Mouse (Mus musculus) heart, postnatal 4 days (tissue): ENCODE measurements around the gene Smim12. TPM values are rescaled to one million over a fixed set of nuclear protein-coding genes. Genes with fewer than 3 reads are reported as not detected.

Experiments used
- DNase-seq: peaks from one replicate; pipeline ENCODE4 v3.0.0; 2021
- total RNA-seq, 2 experiments: library from RNA; stranded (reverse); gene quantifications; 2 replicates each; pipeline ENCODE4 v1.2.3; 2021

Smim12 gene
- total RNA-seq, 2 experiments from 2014 or later = 37.0 to 42.3 TPM

DNA sequence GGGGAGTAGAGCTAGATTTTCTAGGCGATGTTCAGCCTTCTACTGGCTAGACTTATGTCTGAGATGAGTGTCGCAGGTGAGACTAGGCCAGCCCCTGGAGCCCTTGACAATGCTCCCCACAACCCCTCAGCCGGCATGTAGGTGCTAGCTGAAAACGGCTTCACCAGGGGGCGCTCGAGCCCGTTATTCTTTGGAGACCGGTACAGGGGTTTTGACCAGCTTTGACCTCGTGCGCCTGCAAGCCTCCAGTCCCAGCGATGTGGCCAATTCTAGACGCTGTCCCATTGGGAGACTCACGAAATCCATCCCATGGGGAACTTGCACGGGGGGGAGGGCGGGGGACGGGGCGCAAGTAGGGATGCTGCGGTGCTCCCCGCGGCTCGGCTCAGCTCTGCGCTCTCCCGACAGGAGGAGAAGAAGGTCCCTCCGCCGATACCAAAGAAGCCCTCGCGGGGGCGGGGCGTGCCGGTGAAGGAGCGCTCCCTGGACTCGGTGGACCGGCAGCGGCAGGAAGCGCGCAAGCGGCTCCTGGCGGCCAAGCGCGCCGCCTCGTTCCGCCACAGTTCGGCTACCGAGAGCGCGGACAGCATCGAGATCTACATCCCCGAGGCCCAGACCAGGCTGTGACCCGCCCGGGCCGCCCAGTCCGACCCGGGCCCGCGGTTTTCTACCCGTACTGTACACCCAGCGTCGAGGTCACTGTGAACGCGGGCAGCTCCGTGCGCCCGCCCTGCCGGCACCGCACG lies 7.7 kb upstream of the Smim12 start:
- peak; percentile 92 for DNase-seq

DNA sequence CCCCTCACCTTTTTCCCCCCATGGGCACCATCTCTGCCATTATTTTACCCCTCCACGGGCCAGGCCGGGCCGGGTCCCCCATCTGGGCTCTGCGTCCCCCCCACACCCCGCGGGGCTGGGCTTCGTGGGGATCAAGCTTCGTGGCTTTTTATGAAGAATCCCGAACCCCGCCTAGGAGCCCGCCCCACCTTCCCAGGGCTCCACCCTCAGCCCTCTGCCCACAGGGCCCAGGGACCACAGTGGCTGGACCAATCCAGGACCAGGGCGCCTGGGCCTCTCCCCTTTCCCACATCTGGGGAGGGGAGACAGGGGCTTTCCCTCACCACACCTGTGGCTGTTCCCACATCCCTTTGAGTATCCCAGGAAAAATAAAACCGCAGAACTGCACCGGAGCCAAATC lies 7.0 kb upstream of the Smim12 start:
- no peak for DNase-seq

DNA sequence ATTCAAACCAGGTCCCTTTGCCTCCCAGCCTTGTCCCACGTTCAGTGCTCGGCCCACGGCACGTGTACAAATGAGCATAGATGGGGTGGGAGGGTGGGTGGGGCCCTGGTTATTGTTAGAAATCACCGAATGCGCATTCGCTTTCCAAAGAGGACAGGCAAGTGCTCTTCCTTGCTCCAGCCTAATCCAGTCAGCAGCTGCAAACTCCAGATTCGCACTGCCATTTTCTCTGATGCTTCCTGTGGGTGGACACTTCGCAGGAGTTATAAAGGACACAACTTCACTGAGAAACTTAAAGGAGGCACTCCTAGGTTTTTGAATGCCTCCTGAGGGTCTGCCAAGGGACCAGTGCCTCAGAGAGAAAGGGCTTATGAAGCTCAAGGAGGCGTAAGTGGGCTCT lies 6.3 kb upstream of the Smim12 start:
- DNase-seq = no peak

DNA sequence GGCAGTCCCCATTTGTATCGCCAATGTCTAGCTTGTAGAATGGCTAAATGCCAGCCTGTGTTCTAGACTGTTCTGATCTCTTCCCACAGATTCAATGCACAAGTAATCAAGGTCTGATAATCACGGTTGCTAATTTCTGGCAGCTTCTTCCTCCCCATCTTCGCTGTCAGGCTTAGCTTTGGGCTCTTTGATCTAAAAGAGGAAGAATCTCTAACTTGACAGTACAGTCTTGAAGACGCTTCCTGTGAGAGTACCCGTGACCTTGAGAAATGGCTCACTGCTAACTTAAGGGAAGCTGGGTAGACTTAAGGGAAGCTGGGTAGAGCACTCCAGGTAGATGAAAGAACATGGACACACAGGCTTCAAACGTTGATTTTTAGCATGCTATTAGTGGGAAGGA lies 888 bp upstream of the Smim12 start:
- DNase-seq = no peak

DNA sequence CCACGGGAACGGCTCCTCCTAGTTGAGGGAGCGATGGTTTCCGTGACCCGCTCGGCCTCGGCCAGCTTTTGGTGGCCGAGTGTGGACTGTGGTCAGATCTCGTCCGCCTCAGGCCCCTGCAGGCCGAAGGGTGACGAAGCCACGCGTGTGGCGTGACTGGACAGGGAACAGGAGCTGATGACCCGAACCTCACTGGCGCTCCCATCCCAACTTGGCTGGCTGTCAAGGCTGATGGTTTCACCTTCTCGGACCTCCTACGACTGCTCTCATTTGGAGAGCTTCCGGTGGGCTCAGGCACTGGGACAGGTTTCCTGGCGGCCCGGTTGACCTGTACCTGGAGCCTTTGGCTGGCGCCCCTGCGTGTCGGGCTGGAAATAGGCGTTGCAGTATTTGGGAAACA lies 369 bp downstream of the Smim12 start:
- no peak for DNase-seq

DNA sequence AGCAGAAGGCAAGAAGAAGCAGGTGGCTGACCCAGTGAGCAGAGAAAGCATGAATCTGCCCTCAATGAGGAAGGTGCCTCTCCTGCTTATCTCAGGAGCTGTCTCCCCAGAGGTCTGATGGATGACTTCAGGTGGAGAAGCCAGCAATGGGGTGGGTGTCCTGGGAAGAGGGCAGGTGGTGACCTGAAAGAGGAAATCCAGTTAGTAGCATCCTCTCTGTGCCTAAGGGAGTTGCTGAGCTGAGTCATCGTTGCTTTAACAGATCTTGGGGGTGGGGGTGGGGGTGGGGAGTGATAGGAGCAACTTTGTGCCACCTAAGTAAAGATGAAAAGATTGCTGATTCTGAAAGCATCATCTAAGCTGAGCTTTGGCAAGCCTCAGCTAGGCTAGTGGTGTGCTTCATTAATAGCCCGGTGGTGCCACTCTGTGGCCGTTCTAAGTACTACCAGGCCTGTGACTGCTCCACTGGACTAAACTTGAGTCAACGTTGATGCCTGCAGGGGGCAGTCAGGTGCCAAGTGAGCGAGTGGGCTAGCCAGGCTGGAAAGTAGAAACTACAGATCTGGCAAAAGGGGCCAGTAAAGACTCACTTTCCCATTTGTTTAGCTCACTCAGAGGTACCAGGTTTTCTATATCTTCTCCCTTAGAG lies 6.2 kb downstream of the Smim12 start:
- DNase-seq = peak; percentile 98

DNA sequence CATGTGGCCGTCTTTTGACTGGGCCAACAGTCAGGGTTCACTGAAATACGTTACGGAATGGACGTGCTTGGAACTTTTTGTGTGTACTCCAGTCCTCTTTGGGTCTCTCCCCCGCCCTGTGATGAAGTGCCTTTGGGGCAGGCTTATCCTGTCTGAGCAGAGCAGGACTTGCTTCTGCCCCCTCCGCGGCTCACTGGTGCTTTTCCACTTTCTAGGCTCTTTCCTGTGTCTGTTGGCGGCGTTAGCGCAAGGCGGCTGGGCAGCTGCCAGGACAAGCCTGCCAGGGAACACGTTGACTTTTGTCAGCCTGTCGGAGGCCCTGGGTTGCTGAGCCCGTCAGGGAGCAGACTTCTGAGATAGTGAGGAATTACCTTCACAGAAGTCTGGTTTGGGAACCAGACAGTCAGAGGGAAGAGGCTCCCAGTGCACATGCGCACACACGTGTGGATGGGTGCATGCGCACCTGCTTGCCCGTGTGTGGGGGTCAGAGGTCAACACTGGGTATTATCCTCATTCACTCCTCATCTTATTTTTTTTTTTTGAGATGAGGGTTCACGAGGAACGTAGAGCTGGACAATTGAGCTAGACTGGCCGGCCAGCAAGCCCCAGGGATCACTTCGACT lies 8.5 kb downstream of the Smim12 start:
- DNase-seq = peak; percentile 83

DNA sequence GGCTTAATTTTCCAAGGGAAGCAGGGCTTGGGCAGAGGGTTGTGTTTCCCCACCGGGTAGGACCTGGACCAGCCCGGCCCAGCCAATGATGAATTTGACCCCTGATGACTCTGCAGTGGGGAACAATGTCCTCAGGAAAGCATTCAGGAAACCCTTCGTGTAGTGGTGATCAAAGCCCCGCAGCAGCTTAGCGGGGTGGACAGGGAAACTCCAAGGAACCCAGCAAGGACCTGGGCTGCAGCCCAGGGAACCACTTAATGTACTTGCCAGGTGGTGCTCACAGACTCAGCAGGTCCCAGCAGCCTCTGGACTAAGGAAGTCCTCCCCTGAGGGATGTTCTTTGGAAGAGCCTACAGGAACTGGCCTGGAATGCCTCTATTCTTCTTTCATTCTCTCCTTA lies 13.2 kb downstream of the Smim12 start:
- DNase-seq = peak; percentile 47

DNA sequence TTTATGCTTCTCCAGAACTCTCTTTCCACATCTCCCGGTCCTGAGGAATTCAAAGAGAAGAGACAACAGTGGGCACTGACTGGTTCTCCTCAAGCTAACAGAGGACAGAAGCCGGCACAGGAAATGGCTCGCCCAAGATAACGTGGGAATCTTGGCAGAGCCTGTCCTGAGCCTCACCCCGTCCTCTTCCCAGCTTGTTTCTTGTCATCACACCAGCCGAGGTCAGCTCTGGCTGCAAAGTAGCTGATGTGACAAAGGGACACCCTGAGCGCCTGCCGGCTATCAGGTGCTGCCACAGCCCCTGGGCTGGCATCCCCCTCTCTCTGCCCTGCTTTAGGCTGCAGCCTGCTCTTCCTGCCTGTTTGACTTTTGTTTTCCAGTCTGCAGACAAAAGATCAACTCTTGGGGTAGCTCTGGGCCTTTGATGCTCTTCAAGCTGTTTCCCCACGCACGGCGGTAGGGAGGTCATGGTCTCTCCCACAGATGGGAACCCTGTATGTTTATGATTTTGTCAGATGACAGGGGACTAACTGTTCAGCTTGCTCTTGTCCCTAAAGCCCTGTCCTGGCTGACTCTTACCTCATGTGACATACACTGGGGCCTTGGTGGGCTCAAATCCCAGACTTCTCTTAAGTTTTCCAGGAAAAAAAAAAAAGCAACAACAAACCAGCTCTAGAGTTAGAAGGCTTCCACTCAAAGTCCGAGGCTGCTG lies 14.8 kb downstream of the Smim12 start:
- DNase-seq = peak; percentile 50

DNA sequence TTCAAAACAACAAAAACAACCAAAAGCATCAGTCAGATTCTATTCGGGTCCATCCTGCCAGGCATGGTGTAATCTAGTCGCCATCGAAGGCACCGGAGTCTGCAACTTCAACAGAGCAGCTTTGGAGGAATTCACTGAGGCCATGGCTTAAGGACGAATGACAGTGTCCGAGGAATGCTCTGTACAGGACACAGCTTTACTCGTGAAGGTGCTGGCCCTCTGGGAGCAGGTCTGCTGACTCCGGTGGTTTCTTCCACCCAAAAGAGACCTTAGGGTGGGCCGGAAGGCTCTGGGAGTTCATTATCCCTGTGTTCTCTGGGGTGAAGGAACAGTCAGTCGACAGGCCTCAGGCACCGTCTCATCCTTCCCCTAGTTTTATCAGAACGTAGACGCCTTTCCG lies 18.0 kb downstream of the Smim12 start:
- no peak for DNase-seq

DNA sequence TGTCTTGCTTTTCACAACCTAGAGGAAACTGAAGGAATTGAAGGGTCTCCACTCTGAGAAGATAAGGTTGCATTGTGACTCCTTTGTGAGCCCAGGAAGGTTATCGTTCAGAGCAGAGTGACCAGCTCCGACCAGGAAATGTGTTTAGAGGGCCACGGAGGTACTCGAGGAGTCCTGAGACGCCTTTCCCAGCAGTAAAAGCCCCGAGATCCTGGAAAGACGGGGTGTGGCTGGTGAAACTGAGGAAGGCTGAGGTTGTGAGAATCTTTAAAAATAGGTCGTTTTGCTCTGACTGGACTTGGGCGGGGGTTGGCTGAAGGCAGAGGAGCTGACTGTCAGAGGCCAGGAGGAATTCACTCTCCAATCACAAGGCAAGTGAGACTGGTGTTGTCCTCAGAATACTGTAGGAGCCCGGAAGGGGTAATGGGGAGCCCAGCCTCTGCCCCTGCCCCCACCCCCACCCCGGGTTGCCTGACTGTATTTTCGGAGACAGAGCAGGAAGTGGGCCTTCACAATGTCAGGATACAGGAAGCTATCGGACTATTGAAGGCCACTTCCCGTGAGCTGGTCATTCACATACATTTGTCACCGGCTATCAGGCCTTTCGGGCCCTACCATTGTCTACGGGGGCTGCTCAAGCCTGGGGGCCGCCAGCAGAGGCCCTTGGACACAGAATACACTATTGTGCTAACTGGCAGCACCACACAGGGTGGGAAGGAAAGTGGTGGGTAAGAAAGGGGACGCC lies 20.0 kb downstream of the Smim12 start:
- DNase-seq = peak; percentile 48

DNA sequence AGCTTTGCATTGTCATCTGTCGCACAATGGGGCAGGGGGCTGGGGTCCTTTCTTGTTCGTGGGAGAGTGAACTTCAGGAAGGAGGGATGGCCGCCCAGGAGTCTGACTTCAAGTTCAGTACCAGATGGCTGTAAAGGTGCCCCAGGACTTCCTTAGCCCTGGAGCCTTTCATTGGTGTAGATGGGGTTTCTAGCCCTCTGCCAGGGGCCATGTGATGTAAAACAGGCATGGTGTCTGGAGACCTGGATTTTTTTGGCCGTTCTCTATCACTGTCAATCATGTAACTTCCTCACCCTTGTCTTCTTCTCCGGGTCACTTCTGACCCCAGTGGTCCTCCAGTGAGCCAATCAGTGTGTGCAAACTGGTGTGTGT lies 20.6 kb downstream of the Smim12 start:
- no peak for DNase-seq

DNA sequence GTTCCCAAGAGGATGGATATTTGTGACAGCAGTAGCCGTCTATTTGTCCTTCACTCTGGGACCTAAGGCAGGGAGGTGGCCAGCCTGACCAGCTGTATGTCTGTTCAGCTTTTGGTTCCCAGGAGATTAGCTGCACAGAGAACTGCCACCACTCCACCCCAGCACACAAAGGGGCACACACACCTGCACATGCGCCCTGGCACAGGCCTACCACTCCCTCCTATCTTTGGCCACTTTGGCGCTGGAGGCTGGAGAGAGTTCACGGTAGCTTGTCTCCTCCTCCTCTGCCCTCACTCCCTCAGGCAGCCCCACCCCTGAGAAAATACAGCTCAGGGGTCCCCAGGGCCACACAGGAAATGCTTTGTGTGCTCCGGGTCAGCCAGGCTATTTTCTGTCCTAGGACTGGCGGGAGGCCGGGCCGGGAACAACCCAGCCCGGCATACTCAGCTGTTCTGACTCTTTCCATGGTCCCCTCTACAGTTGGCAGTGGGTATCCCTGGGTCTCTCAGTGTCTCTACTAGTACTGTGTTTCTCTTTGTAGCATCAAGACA lies 34.9 kb downstream of the Smim12 start:
- DNase-seq = peak; percentile 58

DNA sequence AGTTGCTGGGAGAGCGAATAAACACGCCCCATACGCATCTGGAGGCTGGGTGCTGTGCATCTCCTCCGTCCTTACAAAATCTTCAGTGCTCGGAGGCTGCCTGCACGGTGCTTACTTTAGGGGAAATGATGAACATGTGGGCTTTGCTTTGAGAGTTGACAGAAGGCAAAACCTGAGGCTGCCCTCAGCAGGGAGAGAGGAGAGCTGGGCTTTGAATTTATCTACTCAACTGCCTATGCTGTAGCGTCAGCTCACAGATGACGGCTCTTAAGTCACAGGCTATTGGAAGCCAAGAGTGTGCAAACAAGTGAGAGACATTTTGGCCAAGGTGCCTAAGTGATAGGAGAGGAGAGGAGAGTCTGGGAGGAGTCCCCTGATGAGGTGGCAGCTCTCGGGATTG lies 35.7 kb downstream of the Smim12 start:
- DNase-seq = no peak

DNA sequence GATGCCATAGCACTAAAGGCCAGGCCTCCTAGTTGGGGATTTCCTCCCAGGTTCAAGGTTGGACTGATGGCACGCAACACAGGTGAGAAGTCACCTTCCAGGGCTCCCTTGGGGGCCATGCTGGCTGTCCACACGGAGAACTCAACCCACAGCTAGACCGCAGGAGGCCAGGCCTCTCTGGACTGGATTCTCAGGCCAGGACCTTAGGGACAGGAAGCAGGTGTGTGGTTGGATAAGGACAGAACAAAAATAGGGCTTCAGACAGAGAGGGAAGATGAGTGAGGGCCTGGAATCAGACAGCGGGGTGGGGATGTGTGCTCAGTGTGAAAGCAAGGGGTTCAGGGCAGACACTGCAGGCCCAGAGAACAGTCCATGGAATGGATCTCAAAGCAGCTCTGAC lies 43.3 kb downstream of the Smim12 start:
- DNase-seq = no peak

DNA sequence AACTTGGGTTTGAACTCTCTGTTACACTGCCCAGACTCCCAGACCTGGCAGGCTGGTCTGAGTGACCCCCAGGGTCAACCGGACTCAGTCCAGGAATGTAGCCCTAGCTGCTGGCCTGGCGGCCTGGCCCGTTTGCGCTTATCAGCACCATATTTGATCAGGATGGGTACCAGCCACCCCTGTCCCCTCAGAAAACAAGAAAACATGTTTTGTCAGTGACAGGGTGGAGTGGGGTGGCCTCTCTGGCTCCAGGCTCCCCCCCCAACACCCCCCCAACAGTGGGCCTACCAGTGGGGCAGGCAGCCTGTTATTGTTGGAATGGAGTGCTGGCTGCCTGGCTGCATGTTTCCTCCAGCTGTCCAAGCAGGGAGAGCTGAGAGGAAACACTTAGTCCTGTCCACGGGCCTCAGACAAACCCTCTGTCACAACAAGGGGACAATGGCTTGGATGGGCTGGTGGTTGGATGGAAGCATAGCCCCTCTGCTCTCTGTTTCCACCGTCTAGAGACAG lies 45.5 kb downstream of the Smim12 start:
- peak; percentile 57 for DNase-seq

DNA sequence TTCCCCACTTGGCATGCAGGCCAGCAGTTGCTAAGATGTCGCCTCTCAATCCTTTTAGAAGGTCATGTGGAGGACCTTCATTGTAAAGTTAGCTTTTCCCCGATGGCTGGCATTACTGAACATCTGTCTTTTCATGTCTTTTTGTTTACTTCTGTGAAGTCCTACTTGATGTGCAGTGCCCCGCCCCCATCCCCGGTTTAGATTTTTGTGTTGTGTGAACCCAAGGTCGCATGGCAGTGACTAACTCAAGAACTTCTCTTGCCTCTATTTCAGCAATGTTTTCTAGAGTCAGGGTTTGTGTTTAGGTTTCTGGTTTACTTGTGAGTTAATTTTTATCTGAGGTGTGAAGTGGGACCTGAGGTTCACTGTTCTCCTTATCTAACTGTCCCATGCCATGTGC lies 49.0 kb downstream of the Smim12 start:
- no peak for DNase-seq

Other genes with a start within 250 kb of the Smim12 start
- gene Sfpq, start 222.5 kb upstream of the Smim12 start, total RNA-seq = 100 to 1,000 TPM; 182 to 205 TPM
- 1 to 10 TPM; 5.8 to 5.9 TPM for gene Zmym1, start 182.6 kb upstream of the Smim12 start, total RNA-seq
- 1 to 10 TPM; 7.1 to 7.2 TPM for gene Zmym6, start 166.4 kb upstream of the Smim12 start, total RNA-seq
- gene Tmem35b, start 120.1 kb upstream of the Smim12 start, total RNA-seq = 1 to 10 TPM; 2.0 to 3.7 TPM
- gene Dlgap3, start 74.6 kb upstream of the Smim12 start, total RNA-seq = under 1 TPM; 0.65 to 0.98 TPM
- gene Gja4, start 70.3 kb downstream of the Smim12 start, total RNA-seq = 10 to 100 TPM; 25.3 to 27.4 TPM
- under 1 TPM in 1 of 2 experiments, not detected in 1; 0.43 TPM for gene Gjb3, start 87.1 kb downstream of the Smim12 start, total RNA-seq
- gene Gjb4, start 110.3 kb downstream of the Smim12 start, total RNA-seq = not detected
- gene Gjb5, start 114.4 kb downstream of the Smim12 start, total RNA-seq = under 1 TPM; 0.50 to 0.54 TPM